Mouse (Mus musculus): ENCODE measurements around the gene Fam83f.

DNA sequence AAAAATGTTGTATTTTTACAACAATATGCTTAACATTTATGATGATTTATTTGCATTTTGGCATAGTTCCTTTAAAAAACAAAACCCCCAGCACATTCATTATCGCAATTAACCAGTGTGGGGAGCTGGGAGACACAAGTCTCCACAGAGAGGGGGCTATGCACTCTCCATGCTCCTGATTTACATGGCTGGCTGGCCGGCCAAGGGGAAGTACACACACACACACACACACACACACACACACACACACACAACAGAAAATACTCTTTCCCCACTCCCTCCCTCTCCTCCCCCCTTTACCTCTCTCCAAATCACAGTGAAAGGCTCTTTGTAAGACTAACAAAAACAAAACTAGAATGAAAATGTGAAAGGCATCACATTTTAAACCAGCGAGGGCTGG is 50.7 kb downstream of the Fam83f start:
- no peak for TF ChIP-seq CTCF (IDR thresholded peaks at IDR 0.05; ENCODE audit: extremely low read depth, insufficient read depth, low read length)
- TF ChIP-seq POLR2A (IDR thresholded peaks at IDR 0.05; ENCODE audit: extremely low read depth, insufficient read depth, low read length): no peak

All from cortical plate, adult 2 months (tissue).